Mouse (Mus musculus): ENCODE measurements around the gene Galnt16.
A peak's percentile ranks its signal among the peaks of the same experiment; 100 is the strongest.

Gene Galnt16

GRCm38 (mm10) chr12:80601597-80602269, 83.7 kb downstream of the Galnt16 start:
- no peak for DNase-seq

DNA sequence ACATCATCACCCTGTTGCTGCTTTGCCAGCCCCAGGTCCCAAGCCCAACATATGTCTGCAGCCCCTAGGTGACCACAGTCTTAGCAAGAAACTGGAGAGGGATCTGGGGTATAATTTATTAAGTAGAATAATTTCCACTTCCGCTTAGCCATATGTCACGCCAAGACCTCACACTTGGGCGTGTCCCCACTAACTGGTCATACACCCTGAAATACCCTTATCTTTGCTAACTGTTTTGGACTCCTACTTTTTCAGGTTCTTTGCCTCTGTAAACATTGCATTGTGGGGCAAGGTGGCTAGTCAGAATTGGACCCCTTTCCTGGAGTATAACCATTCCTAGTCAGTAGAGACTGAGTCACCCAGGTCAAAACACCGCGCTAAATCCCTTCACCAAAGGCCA, 84.4 kb downstream of the Galnt16 start:
- DNase-seq, result no peak

- no peak for DNase-seq
Observed at GRCm38 (mm10) chr12:80603566-80603965, 85.5 kb downstream of the Galnt16 start.

DNA sequence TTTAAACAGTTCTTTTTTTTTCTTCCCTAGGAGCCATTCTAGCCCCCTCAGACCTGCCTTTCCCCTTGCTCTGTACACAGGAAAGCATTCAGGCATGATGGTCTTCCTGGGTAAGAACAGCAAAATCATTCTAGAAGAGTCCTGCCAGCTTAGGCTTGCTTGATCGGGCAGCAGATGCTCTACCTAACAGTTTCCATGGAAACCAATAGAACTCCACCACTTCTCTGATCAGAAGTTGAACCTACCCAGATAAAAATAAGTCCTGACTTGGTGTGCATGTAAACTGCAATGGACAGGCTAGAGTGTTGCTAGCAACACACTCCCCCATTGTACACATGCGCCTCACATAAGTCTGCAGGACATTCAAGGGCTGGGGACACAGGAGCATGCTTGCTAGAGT, 86.1 kb downstream of the Galnt16 start:
- peak; percentile 63 for DNase-seq

GRCm38 (mm10) chr12:80608576-80608975, 90.5 kb downstream of the Galnt16 start:
- no peak for DNase-seq

- DNase-seq, result no peak
Observed at GRCm38 (mm10) chr12:80609928-80610327, 91.9 kb downstream of the Galnt16 start.

- DNase-seq, result no peak
Observed at GRCm38 (mm10) chr12:80612113-80612791, 94.2 kb downstream of the Galnt16 start.

DNA sequence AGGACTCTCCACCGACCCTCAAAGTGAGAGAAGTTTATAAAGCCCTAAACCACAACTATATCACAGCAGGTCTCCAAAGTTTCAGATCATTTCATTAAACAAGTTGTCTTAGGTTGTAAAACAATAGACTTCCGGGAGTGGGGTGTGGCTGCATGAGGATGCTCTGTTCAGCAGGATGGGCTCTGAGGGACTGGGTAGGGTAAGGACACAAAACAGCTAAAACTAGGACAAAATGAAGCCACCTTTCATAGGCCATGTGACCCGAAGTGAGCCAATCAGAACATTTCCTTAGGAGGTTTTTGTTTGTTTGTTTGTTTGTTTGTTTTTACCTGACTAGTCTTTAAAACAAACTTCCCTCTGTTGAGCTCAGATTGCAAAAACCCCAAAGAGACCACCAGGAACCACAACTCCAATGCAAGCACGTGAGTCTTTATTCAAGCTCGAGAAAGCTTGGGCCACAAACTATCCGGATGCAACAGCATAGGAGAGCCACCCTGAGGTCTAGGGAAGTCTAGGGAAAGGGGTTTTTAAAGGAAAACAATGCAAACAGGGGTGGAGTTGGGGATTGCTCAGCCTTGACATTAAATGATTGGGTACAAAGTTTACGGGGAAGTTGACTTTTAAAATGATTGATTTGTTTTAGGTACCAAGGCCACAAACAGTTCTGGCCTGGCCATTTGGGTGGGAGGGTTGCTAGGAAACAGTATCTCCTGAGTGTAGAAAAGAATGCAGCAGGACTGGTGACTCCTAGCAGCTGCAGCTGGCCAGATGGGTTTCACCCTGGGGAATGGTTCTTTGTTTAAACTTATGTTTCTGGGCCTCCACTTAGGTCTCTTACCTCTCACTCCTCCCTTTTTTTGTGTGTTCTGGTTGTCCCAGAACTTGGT, 97.5 kb downstream of the Galnt16 start:
- no peak for DNase-seq

DNA sequence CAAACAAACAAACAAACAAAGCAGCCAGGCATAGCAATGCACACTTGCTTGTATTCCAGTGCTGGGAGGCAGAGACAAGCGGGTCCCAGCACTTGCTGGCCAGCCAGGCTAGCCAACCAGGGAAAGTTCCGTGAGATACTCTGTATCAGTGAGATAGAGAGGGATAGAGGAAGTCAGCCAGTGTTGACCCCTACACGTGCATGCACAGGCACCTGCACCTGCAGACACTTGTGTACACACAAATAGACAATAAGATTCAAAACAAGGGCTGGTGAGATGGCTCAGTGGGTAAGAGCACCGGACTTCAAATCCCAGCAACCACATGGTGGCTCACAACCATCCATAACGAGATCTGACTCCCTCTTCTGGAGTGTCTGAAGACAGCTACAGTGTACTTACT, 102.4 kb downstream of the Galnt16 start:
- no peak for DNase-seq

- DNase-seq, result no peak
Observed at GRCm38 (mm10) chr12:80631790-80632189, 113.7 kb downstream of the Galnt16 start.

- peak; percentile 16 for DNase-seq
Observed at GRCm38 (mm10) chr12:80642725-80643692, 124.9 kb downstream of the Galnt16 start.

- DNase-seq, result peak; percentile 95
Observed at GRCm38 (mm10) chr12:80643693-80644505, 125.8 kb downstream of the Galnt16 start, which contains the start of the genes Slc39a9 and Erh. TSS of gene Slc39a9 (plus strand) at chr12:80643883. TSS of gene Erh (minus strand) at chr12:80644341.

DNA sequence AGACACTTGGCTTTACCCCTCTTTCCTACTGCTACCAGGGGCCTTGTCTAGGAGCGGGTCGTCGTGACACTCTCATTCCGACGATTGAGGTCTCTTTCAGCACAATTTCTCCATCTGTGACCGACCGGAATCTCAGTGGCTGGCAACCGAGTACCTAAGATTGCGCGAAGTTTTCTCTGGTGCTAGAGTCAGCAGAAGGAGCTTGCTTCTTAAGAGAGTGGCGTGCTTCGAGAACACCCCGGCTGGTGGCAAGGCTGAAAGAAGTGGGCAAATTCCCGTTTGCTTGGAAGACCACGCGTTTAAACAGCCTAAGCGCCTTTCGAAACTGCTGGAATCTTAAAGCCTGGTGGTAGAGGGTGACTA, 126.4 kb downstream of the Galnt16 start:
- no peak for DNase-seq

GRCm38 (mm10) chr12:80646377-80646776, 128.3 kb downstream of the Galnt16 start:
- no peak for DNase-seq

- no peak for DNase-seq
Observed at GRCm38 (mm10) chr12:80653951-80654658, 136.0 kb downstream of the Galnt16 start.

- no peak for DNase-seq
Observed at GRCm38 (mm10) chr12:80654659-80655025, 136.6 kb downstream of the Galnt16 start.

DNA sequence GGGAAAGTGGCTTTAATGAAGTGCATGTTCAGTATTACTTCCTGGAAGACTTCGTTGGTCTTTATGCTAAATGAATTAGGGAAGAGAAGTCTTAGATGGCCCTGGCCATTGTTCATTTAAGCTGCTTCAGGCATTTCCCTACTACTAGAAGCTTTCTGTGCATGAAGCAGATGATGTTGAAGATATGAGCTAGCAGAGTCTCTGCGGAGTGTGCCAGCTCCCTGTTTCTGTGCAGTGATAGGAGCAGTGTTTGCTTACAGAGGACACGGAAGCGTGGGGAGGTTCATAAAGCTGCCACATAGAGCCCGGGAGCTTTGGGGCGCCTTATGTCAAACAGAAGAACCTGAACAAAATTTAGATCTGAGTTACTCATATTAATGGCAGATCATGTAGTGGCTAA, 140.6 kb downstream of the Galnt16 start:
- peak; percentile 15 for DNase-seq

DNA sequence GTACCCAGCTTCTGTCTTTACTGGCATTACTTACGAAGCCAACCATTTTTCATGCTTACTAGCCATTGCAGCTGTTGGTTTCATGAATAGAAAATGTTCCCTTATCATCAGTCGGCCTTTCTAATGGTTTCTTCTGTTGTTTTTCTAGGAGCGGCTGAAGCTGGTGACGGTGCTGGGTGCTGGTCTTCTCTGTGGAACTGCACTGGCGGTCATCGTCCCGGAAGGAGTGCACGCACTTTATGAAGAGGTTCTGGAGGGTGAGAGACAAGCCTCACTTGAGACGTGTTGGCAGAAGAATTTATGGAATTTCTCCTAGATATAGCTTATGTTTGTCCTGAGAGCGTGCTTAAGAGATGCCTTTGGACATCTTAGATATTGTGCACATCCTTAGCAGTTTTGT, 144.2 kb downstream of the Galnt16 start:
- no peak for DNase-seq

GRCm38 (mm10) chr12:80663935-80664334, 145.9 kb downstream of the Galnt16 start:
- no peak for DNase-seq

DNA sequence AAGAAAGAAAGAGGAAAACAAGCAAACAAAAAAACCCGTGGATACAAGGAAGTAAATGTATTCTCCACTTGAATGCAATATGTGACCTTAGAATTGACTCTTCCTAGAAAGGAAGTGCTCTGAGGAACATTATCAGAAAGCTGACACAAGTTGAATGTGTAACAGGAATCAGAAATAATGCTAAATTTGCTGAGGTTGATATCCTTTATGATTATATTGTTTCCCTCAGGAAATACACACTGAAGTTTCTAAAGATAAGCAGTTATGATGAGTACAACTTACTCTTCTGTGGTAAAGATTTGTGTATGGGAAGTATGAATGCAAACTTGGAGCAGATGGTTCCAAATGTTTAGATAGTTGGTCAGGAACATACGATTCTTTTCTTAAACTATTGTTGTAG, 150.3 kb downstream of the Galnt16 start:
- DNase-seq, result no peak

DNA sequence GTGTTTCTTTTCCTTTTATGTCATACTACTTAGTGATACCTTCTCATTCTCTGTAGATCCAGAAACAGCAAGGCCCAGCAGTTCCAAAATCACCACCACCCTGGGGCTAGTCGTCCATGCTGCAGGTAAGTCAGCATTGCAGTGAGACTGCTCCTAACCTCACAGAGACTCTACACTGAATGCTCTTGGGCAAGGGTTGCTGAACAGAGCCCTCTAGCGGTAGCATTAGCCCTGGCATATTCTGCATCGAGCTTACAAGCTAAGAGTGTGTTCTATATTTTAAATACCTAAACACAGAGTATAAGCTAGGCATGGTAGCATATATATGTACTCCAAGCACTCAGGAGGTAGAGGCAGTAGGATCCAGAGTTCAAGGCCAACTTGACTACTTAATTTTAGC, 155.1 kb downstream of the Galnt16 start:
- DNase-seq, result peak; percentile 42

Data from layer of hippocampus, adult 9-11 months (tissue).